9 mouse cellular contexts compared by ENCODE assay signal in genomic region chr2:24568555-24568954, GRCm38 (mm10).
A peak's percentile ranks its signal among the peaks of the same experiment; 100 is the strongest.
DNase-seq lines count a peak whose midpoint lies in the region; ATAC-seq and TF ChIP-seq lines count a peak whose summit lies in the region.
"Had no signal": no experiment of that assay in that cellular context is flagged by ENCODE, and none has a peak within 500 bp of the region (broad histone marks: within the 10 kb centered on the region; RNA-seq: fewer than 3 reads in every experiment).

No protein-coding gene starts in this region.

- peak; percentile 38 for DNase-seq in gastrocnemius, adult 18-20 months (ENCODE audit: low spot score)
- no peak for DNase-seq in gastrocnemius, adult 8-10 months (ENCODE audit: low spot score in 2 of 2)
- DNase-seq in right cerebral cortex, adult 18-20 months, result peak; percentile 42
- DNase-seq in right cerebral cortex, postnatal 25 days, result no peak
- peak in 1 of 2 experiments; percentile 43 for DNase-seq in cerebellum, adult 2 months
- peak; percentile 81 for DNase-seq in kidney, postnatal 0 days (ENCODE audit: low spot score)
- DNase-seq in retina, adult 2 months (ENCODE audit: low read depth, low spot score), result peak; percentile 23

- H3K36me3 ChIP-seq in kidney, postnatal 0 days (ENCODE audit: insufficient read depth, low read length), result no peaks in the 10 kb centered on the region
- no peaks in the 10 kb centered on the region for H3K36me3 ChIP-seq in intestine, embryonic 15.5 days

- TF ChIP-seq CTCF in cerebellum, adult 2 months (IDR thresholded peaks at IDR 0.05; ENCODE audit: borderline replicate concordance, insufficient read depth, low read depth, low read length), result peak; percentile 11; the same call in 1 of the 2 replicates
- peak; percentile 86 for TF ChIP-seq CTCF in kidney, postnatal 0 days (IDR thresholded peaks at IDR 0.05; ENCODE audit: low read depth)

- no peak for TF ChIP-seq POLR2A in cerebellum, adult 2 months (IDR thresholded peaks at IDR 0.05; ENCODE audit: borderline replicate concordance, insufficient read depth, low read length)

- no peak overlapping the region for H3K27ac ChIP-seq in cerebellum, adult 2 months (ENCODE audit: insufficient read depth, low read length)
- H3K27ac ChIP-seq in kidney, postnatal 0 days, result no peak overlapping the region
- no peak overlapping the region for H3K27ac ChIP-seq in intestine, embryonic 15.5 days

- H3K4me3 ChIP-seq in cerebellum, adult 2 months (replicated peaks; ENCODE audit: insufficient read depth, low read depth, low read length), result no peak overlapping the region
- no peak overlapping the region for H3K4me3 ChIP-seq in kidney, postnatal 0 days (replicated peaks; ENCODE audit: low read depth, low read length)
- H3K4me3 ChIP-seq in intestine, embryonic 15.5 days (replicated peaks), result no peak overlapping the region
- H3K4me3 ChIP-seq: megakaryocyte, embryonic 14.5 days had no signal

- no peak overlapping the region for H3K9ac ChIP-seq in kidney, postnatal 0 days (ENCODE audit: low read depth, low read length)
- H3K9ac ChIP-seq in intestine, embryonic 15.5 days, result no peak overlapping the region

- H3K27me3 ChIP-seq in cerebellum, adult 2 months (ENCODE audit: control insufficient read depth, insufficient read depth, low read length), result no peaks in the 10 kb centered on the region
- no peaks in the 10 kb centered on the region; the same call in 1 of the 2 replicates for H3K27me3 ChIP-seq in kidney, postnatal 0 days (ENCODE audit: insufficient read depth, low read length)
- no peaks in the 10 kb centered on the region for H3K27me3 ChIP-seq in intestine, embryonic 15.5 days (replicated peaks)

- H3K4me2 ChIP-seq in kidney, postnatal 0 days (ENCODE audit: low read length), result no peak overlapping the region
- no peak overlapping the region for H3K4me2 ChIP-seq in intestine, embryonic 15.5 days (replicated peaks)

- no peaks in the 10 kb centered on the region for H3K4me1 ChIP-seq in cerebellum, adult 2 months (ENCODE audit: control insufficient read depth, insufficient read depth, low read length)
- no peaks in the 10 kb centered on the region for H3K4me1 ChIP-seq in kidney, postnatal 0 days (replicated peaks; ENCODE audit: insufficient read depth, low read length)
- H3K4me1 ChIP-seq in intestine, embryonic 15.5 days (replicated peaks), result no peaks in the 10 kb centered on the region

- ATAC-seq in kidney, postnatal 0 days (replicated peaks; ENCODE audit: low FRiP score, low read depth), result no peak
- no peak for ATAC-seq in intestine, embryonic 15.5 days

- H3K9me3 ChIP-seq in kidney, postnatal 0 days (replicated peaks; ENCODE audit: low read length), result no peaks in the 10 kb centered on the region
- H3K9me3 ChIP-seq in intestine, embryonic 15.5 days, result no peaks in the 10 kb centered on the region
- H3K9me3 ChIP-seq: megakaryocyte, embryonic 14.5 days had no signal

- WGBS in cerebellum, adult 2 months, result 23% methylated on average over 3 of the region's 3 CpGs
- WGBS in kidney, postnatal 0 days, result 10% methylated on average over 3 of the region's 3 CpGs
- WGBS in intestine, embryonic 15.5 days, result 7% methylated on average over 3 of the region's 3 CpGs

Comparison
In these comparisons a context has a peak if more than half of its experiments do, and no peak if none do; other contexts are left out.
1. DNase-seq: peak in gastrocnemius, adult 18-20 months (single experiment), right cerebral cortex, adult 18-20 months (single experiment), kidney, postnatal 0 days (single experiment) and retina, adult 2 months (single experiment); none in gastrocnemius, adult 8-10 months (0 of 2) and right cerebral cortex, postnatal 25 days (single experiment).